9 mouse cellular contexts compared by ENCODE assay signal in the genomic region with DNA sequence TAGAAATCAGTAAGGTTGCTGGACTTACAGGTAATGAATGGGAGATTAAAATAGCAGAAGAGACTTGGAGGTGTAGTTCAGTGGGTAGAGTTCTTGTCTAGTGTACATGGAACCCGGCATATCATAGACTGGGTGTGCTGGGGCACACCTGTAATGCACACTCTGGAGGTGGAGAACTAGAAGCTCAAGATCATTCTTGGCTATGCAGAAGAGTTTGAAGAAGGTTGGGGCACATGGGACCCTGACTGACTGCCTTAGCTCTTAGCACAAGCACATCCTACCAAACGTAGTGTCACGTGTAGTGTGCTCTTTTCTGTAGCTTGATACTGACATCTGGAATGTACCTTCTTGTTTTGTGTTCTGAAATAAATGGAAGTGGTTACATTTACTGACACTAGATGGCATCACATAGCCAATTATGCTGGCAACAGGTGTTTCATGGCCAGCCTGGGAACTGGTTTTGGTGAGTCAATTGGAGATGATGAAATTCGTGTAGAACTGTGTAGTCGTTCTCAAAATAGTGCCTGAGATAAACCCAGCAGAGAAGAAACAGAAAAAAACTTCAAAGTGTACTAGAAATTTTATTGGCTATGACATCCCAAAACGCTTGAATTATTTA. TPM values are rescaled to one million over a fixed set of nuclear protein-coding genes. Genes with fewer than 3 reads are reported as not detected.
A peak's percentile ranks its signal among the peaks of the same experiment; 100 is the strongest.
DNase-seq lines count a peak whose midpoint lies in the region; ATAC-seq lines count a peak whose summit lies in the region.
"Had no signal": no experiment of that assay in that cellular context is flagged by ENCODE, and none has a peak within 500 bp of the region (broad histone marks: within the 10 kb centered on the region; RNA-seq: fewer than 3 reads in every experiment).

No protein-coding gene starts in this region.

- H3K27ac ChIP-seq in liver, embryonic 16.5 days (ENCODE audit: low read length), result no peak overlapping the region
- H3K27ac ChIP-seq: embryonic facial prominence, embryonic 13.5 days had no signal

- H3K4me2 ChIP-seq in liver, embryonic 16.5 days (ENCODE audit: low read depth, low read length), result no peak overlapping the region
- H3K4me2 ChIP-seq: embryonic facial prominence, embryonic 13.5 days had no signal

- no peak overlapping the region for H3K4me3 ChIP-seq in liver, embryonic 16.5 days (ENCODE audit: low read depth, low read length)
- H3K4me3 ChIP-seq: embryonic facial prominence, embryonic 13.5 days had no signal

- no peak overlapping the region for H3K9ac ChIP-seq in liver, embryonic 16.5 days (ENCODE audit: low read depth, low read length)
- H3K9ac ChIP-seq: embryonic facial prominence, embryonic 13.5 days had no signal

- peak; percentile 25 to 31 for DNase-seq in heart, adult 18-20 months
- no peak for DNase-seq in heart, adult 11 months
- peak; percentile 83 for DNase-seq in thymus, postnatal 0 days (ENCODE audit: low spot score)
- DNase-seq in thymus, adult 18-20 months, result no peak
- peak; percentile 69 for DNase-seq in embryo, embryonic 10.5 days (ENCODE audit: low spot score)
- no peak for DNase-seq in c-Kit-positive CD71-positive TER-119-positive erythroid progenitor cells, embryonic 14.5 days (ENCODE audit: low spot score)
- no peak for DNase-seq in natural killer cell, adult 2 months (ENCODE audit: low spot score in 2 of 2)

- WGBS in liver, embryonic 16.5 days (ENCODE audit: insufficient replicate concordance), result 23% methylated on average over 6 of the region's 6 CpGs

- no peaks in the 10 kb centered on the region for H3K4me1 ChIP-seq in liver, embryonic 16.5 days (ENCODE audit: control insufficient read depth, low read depth, low read length)
- H3K4me1 ChIP-seq: embryonic facial prominence, embryonic 13.5 days had no signal

- H3K36me3 ChIP-seq in liver, embryonic 16.5 days (ENCODE audit: control insufficient read depth, insufficient read depth), result no peaks in the 10 kb centered on the region
- H3K36me3 ChIP-seq: embryonic facial prominence, embryonic 13.5 days had no signal

- H3K9me3 ChIP-seq in liver, embryonic 16.5 days (replicated peaks; ENCODE audit: control insufficient read depth, low read length), result no peaks in the 10 kb centered on the region
- H3K9me3 ChIP-seq: embryonic facial prominence, embryonic 13.5 days had no signal

- ATAC-seq in liver, embryonic 16.5 days (ENCODE audit: low read depth), result peak; percentile 45; the same call in 1 of the 2 replicates

- no peaks in the 10 kb centered on the region for H3K27me3 ChIP-seq in liver, embryonic 16.5 days (ENCODE audit: control insufficient read depth, insufficient read depth, low read depth, low read length)
- H3K27me3 ChIP-seq: embryonic facial prominence, embryonic 13.5 days had no signal

RNA-seq across cellular contexts. Expression of a gene that starts 22.4 kb away (rescaled TPM):
- 1 to 10 TPM; 4.1 to 5.3 TPM for total RNA-seq in heart, adult 18-20 months (2021)
- 7.8 and 11.3 TPM in 2 replicates for polyA plus RNA-seq in thymus, postnatal 0 days (2015; fragmentation: Nextera tagmentation; extraction: Ambion mirVana)
- polyA plus RNA-seq in liver, embryonic 16.5 days (2015; fragmentation: Nextera tagmentation; extraction: Ambion mirVana), result 18.9 and 20.3 TPM in 2 replicates

RNA-seq across cellular contexts. Expression of a gene that starts 33.0 kb away (rescaled TPM):
- not detected for total RNA-seq in heart, adult 18-20 months (2021)
- 1.3 and 2.3 TPM in 2 replicates for polyA plus RNA-seq in thymus, postnatal 0 days (2015; fragmentation: Nextera tagmentation; extraction: Ambion mirVana)
- polyA plus RNA-seq in liver, embryonic 16.5 days (2015; fragmentation: Nextera tagmentation; extraction: Ambion mirVana), result 679 TPM in 2 replicates
- polyA plus RNA-seq: embryonic facial prominence, embryonic 13.5 days had no signal

Comparison
In these comparisons a context has a peak if more than half of its experiments do, and no peak if none do; other contexts are left out.
1. DNase-seq: peak in heart, adult 18-20 months (2 of 2), thymus, postnatal 0 days (single experiment) and embryo, embryonic 10.5 days (single experiment); none in heart, adult 11 months (single experiment), thymus, adult 18-20 months (0 of 2), c-Kit-positive CD71-positive TER-119-positive erythroid progenitor cells, embryonic 14.5 days (single experiment) and natural killer cell, adult 2 months (0 of 2).
2. RNA of a gene that starts 33.0 kb away (polyA plus RNA-seq): 679 TPM in liver, embryonic 16.5 days; 1.3 to 2.3 TPM in thymus, postnatal 0 days; every median in the first group is over 100 times any median in the second.